Mouse (Mus musculus) effector memory CD4-positive, alpha-beta T cell, adult 5 months (primary cell): Measurements from ENCODE around the gene Ptk7. TPM values are rescaled to one million over a fixed set of nuclear protein-coding genes. Genes with fewer than 3 reads are reported as not detected.

Experiments
- polyA plus RNA-seq: library from polyadenylated mRNA; unstranded; fragments of 100-300 nt; shearing (Covaris generic); gene quantifications from one replicate; pipeline ENCODE4 v1.2.1, GENCODE M21; 2017

The Ptk7 gene
- polyA plus RNA-seq, result not detected

GRCm38 (mm10) chr17:46628791-46629684 lies at the start of gene Ptk7:
TSS of gene Ptk7 (minus strand) at chr17:46629504.

GRCm38 (mm10) chr17:46678416-46678815 lies 49.1 kb upstream of the Ptk7 start, which contains the start of gene Mea1:
TSS of gene Mea1 (plus strand) at chr17:46678793.

GRCm38 (mm10) chr17:46673850-46674529 lies 44.7 kb upstream of the Ptk7 start, which contains the start of gene Rrp36:
TSS of gene Rrp36 (minus strand) at chr17:46674352.

GRCm38 (mm10) chr17:46650232-46651031 lies 21.1 kb upstream of the Ptk7 start, which contains the start of gene Cul7:
TSS of gene Cul7 (plus strand) at chr17:46650337.

GRCm38 (mm10) chr17:46645561-46646321 lies 16.4 kb upstream of the Ptk7 start, which contains the start of the genes Klc4 and Mrpl2:
TSS of gene Klc4 (minus strand) at chr17:46646022.
TSS of gene Mrpl2 (plus strand) at chr17:46646229.

GRCm38 (mm10) chr17:46555673-46556583 lies 73.4 kb downstream of the Ptk7 start, which contains the start of gene Srf:
TSS of gene Srf (minus strand) at chr17:46556175.

GRCm38 (mm10) chr17:46545813-46546564 lies 83.3 kb downstream of the Ptk7 start, which contains the start of gene Cul9:
TSS of gene Cul9 (minus strand) at chr17:46546388.

Other genes starting within 250 kb of the Ptk7 start
- 9.9 TPM for gene Zfp318, start 245.8 kb downstream of the Ptk7 start, polyA plus RNA-seq
- gene Crip3, start 200.6 kb downstream of the Ptk7 start, polyA plus RNA-seq, result not detected
- gene Slc22a7, start 191.0 kb downstream of the Ptk7 start, polyA plus RNA-seq, result not detected
- 0.40 TPM for gene Ttbk1, start 141.8 kb downstream of the Ptk7 start, polyA plus RNA-seq
- not detected for gene Dnph1, start 132.8 kb downstream of the Ptk7 start, polyA plus RNA-seq
- 6.6 TPM for gene Cul9, start 83.1 kb downstream of the Ptk7 start, polyA plus RNA-seq
- 33.2 TPM for gene Srf, start 73.3 kb downstream of the Ptk7 start, polyA plus RNA-seq
- 15.9 TPM for gene Klc4, start 16.5 kb upstream of the Ptk7 start, polyA plus RNA-seq
- 31.6 TPM for gene Mrpl2, start 16.7 kb upstream of the Ptk7 start, polyA plus RNA-seq
- 2.1 TPM for gene Cul7, start 20.8 kb upstream of the Ptk7 start, polyA plus RNA-seq
- 31.0 TPM for gene Rrp36, start 44.8 kb upstream of the Ptk7 start, polyA plus RNA-seq
- gene Mea1, start 49.3 kb upstream of the Ptk7 start, polyA plus RNA-seq, result 74.9 TPM
- gene Klhdc3, start 51.4 kb upstream of the Ptk7 start, polyA plus RNA-seq, result 80.9 TPM
- gene Ppp2r5d, start 75.6 kb upstream of the Ptk7 start, polyA plus RNA-seq, result 49.1 TPM
- gene Pex6, start 82.0 kb upstream of the Ptk7 start, polyA plus RNA-seq, result 27.7 TPM
- gene Gnmt, start 99.7 kb upstream of the Ptk7 start, polyA plus RNA-seq, result not detected
- gene Cnpy3, start 122.7 kb upstream of the Ptk7 start, polyA plus RNA-seq, result 48.9 TPM
- gene Ptcra, start 134.2 kb upstream of the Ptk7 start, polyA plus RNA-seq, result not detected
- gene 2310039H08Rik, start 143.1 kb upstream of the Ptk7 start, polyA plus RNA-seq, result 19.9 TPM
- 68.0 TPM for gene Rpl7l1, start 153.2 kb upstream of the Ptk7 start, polyA plus RNA-seq
- 23.4 TPM for gene Bicral, start 229.0 kb upstream of the Ptk7 start, polyA plus RNA-seq